ENCODE assay signal across 18 mouse cellular contexts in genomic region chr4:137377526-137378304, GRCm38 (mm10). TPM values are rescaled to one million over a fixed set of nuclear protein-coding genes. Genes with fewer than 3 reads are reported as not detected.
"Had no signal": no experiment of that assay in that cellular context is flagged by ENCODE, and none has a peak within 500 bp of the region (broad histone marks: within the 10 kb centered on the region; RNA-seq: fewer than 3 reads in every experiment).

No protein-coding gene starts in this region.

- H3K9ac ChIP-seq: limb, embryonic 12.5 days; liver, embryonic 13.5 days; midbrain, embryonic 15.5 days; neural tube, embryonic 12.5 days had no signal

- H3K36me3 ChIP-seq: limb, embryonic 12.5 days; liver, embryonic 13.5 days; midbrain, embryonic 15.5 days; neural tube, embryonic 12.5 days had no signal

- H3K27ac ChIP-seq: layer of hippocampus, adult 2 months; limb, embryonic 12.5 days; liver, embryonic 13.5 days; midbrain, embryonic 15.5 days; neural tube, embryonic 12.5 days; stomach, postnatal 0 days had no signal

- H3K9me3 ChIP-seq: limb, embryonic 12.5 days; liver, embryonic 13.5 days; midbrain, embryonic 15.5 days; neural tube, embryonic 12.5 days had no signal

- H3K4me3 ChIP-seq: layer of hippocampus, adult 2 months; limb, embryonic 12.5 days; liver, embryonic 13.5 days; midbrain, embryonic 15.5 days; neural tube, embryonic 12.5 days had no signal

- H3K4me2 ChIP-seq: limb, embryonic 12.5 days; liver, embryonic 13.5 days; midbrain, embryonic 15.5 days; neural tube, embryonic 12.5 days had no signal

- H3K4me1 ChIP-seq: midbrain, embryonic 15.5 days; neural tube, embryonic 12.5 days had no signal

- H3K27me3 ChIP-seq: limb, embryonic 12.5 days; liver, embryonic 13.5 days; midbrain, embryonic 15.5 days; neural tube, embryonic 12.5 days had no signal

- ATAC-seq: midbrain, embryonic 15.5 days had no signal

- DNase-seq: kidney, postnatal 10 days; kidney, postnatal 4 days; liver, embryonic 13.5 days; lung, adult 2 months; lung, postnatal 36 days; thymus, postnatal 4 days had no signal

RNA-seq across cellular contexts. Expression of gene Cela3a, which starts 31.9 kb away (rescaled TPM):
- total RNA-seq: layer of hippocampus, adult 2 months; layer of hippocampus, postnatal 10 days; left cerebral cortex, postnatal 36 days; megakaryocyte progenitor cell, adult 5-6 weeks; monocyte, adult 5-6 weeks; neutrophil, adult 5-6 weeks had no signal
- polyA plus RNA-seq: kidney, embryonic 14.5 days; limb, embryonic 12.5 days; liver, embryonic 13.5 days; lung, adult 2 months; lung, postnatal 0 days; midbrain, embryonic 15.5 days; neural tube, embryonic 12.5 days; stomach, postnatal 0 days had no signal

RNA-seq across cellular contexts. Expression of gene Cela3b, which starts 52.6 kb away (rescaled TPM):
- total RNA-seq: layer of hippocampus, adult 2 months; layer of hippocampus, postnatal 10 days; left cerebral cortex, postnatal 36 days; megakaryocyte progenitor cell, adult 5-6 weeks; monocyte, adult 5-6 weeks; neutrophil, adult 5-6 weeks had no signal
- polyA plus RNA-seq: kidney, embryonic 14.5 days; limb, embryonic 12.5 days; lung, postnatal 0 days; midbrain, embryonic 15.5 days; neural tube, embryonic 12.5 days had no signal
